Mouse (Mus musculus) layer of hippocampus, adult 11-12 months (tissue): ENCODE results near the gene Lrrn1.

Experiments used
- DNase-seq: peaks from one replicate; pipeline ENCODE4 v3.0.0; 2022; ENCODE audit warnings: low spot score

The Lrrn1 gene

GRCm38 (mm10) chr6:107528877-107529864 lies at the start of gene Lrrn1:
Gene Lrrn1, plus strand, starts transcription at chr6:107529768.
- DNase-seq = peak; percentile 81

- DNase-seq = no peak
Observed at GRCm38 (mm10) chr6:107494491-107494890, 35.1 kb upstream of the Lrrn1 start.

GRCm38 (mm10) chr6:107495830-107496229 lies 33.7 kb upstream of the Lrrn1 start:
- DNase-seq = no peak

GRCm38 (mm10) chr6:107513716-107514115 lies 15.9 kb upstream of the Lrrn1 start:
- no peak for DNase-seq

GRCm38 (mm10) chr6:107523953-107524352 lies 5.6 kb upstream of the Lrrn1 start:
- no peak for DNase-seq

- DNase-seq = peak; percentile 49
Observed at GRCm38 (mm10) chr6:107529911-107530431, 403 bp downstream of the Lrrn1 start.

GRCm38 (mm10) chr6:107530621-107531285 lies 1.2 kb downstream of the Lrrn1 start:
- DNase-seq = no peak

GRCm38 (mm10) chr6:107531526-107532080 lies 2.0 kb downstream of the Lrrn1 start:
- DNase-seq = no peak

GRCm38 (mm10) chr6:107534533-107534932 lies 5.0 kb downstream of the Lrrn1 start:
- no peak for DNase-seq

- no peak for DNase-seq
Observed at GRCm38 (mm10) chr6:107536631-107537030, 7.1 kb downstream of the Lrrn1 start.

GRCm38 (mm10) chr6:107541222-107541621 lies 11.7 kb downstream of the Lrrn1 start:
- DNase-seq = no peak

- peak; percentile 43 for DNase-seq
Observed at GRCm38 (mm10) chr6:107541918-107542317, 12.3 kb downstream of the Lrrn1 start.

GRCm38 (mm10) chr6:107546272-107546671 lies 16.7 kb downstream of the Lrrn1 start:
- no peak for DNase-seq

GRCm38 (mm10) chr6:107552511-107552910 lies 22.9 kb downstream of the Lrrn1 start:
- no peak for DNase-seq

GRCm38 (mm10) chr6:107555364-107555763 lies 25.8 kb downstream of the Lrrn1 start:
- DNase-seq = no peak

- peak; percentile 57 for DNase-seq
Observed at GRCm38 (mm10) chr6:107556996-107557395, 27.4 kb downstream of the Lrrn1 start.

GRCm38 (mm10) chr6:107557806-107558205 lies 28.2 kb downstream of the Lrrn1 start:
- no peak for DNase-seq

- no peak for DNase-seq
Observed at GRCm38 (mm10) chr6:107562255-107562654, 32.7 kb downstream of the Lrrn1 start.

- no peak for DNase-seq
Observed at GRCm38 (mm10) chr6:107566944-107567634, 37.5 kb downstream of the Lrrn1 start.

- no peak for DNase-seq
Observed at GRCm38 (mm10) chr6:107574561-107574960, 45.0 kb downstream of the Lrrn1 start.

- DNase-seq = no peak
Observed at GRCm38 (mm10) chr6:107575405-107575804, 45.8 kb downstream of the Lrrn1 start.

GRCm38 (mm10) chr6:107577309-107577708 lies 47.7 kb downstream of the Lrrn1 start:
- DNase-seq = no peak
